ENCODE assay signal across 12 mouse cellular contexts in genomic region chr7:25761354-25761753, GRCm38 (mm10). TPM values are rescaled to one million over a fixed set of nuclear protein-coding genes. Genes with fewer than 3 reads are reported as not detected.
DNase-seq lines count a peak whose midpoint lies in the region; ATAC-seq and TF ChIP-seq lines count a peak whose summit lies in the region.
"Had no signal": no experiment of that assay in that cellular context is flagged by ENCODE, and none has a peak within 500 bp of the region (broad histone marks: within the 10 kb centered on the region; RNA-seq: fewer than 3 reads in every experiment).

No protein-coding gene starts in this region.

- no peak for TF ChIP-seq EP300 in lung, postnatal 0 days (IDR thresholded peaks at IDR 0.05)

- no peak for TF ChIP-seq CTCF in gastrocnemius, adult 2 months (IDR thresholded peaks at IDR 0.05)
- TF ChIP-seq CTCF in lung, postnatal 0 days (IDR thresholded peaks at IDR 0.05) = no peak

- H3K4me1 ChIP-seq in brown adipose tissue, adult 24 weeks (ENCODE audit: control insufficient read depth, insufficient read depth, insufficient read length, low read length) = peaks cover 27% of the 10 kb centered on the region
- H3K4me1 ChIP-seq in lung, postnatal 0 days (ENCODE audit: insufficient read depth, low read depth, low read length) = no peaks in the 10 kb centered on the region
- H3K4me1 ChIP-seq in neural tube, embryonic 15.5 days = peaks cover 2% of the 10 kb centered on the region; the same call in 1 of the 2 replicates
- H3K4me1 ChIP-seq: limb, embryonic 15.5 days had no signal

- H3K36me3 ChIP-seq in lung, postnatal 0 days (ENCODE audit: insufficient read depth, low read length) = no peaks in the 10 kb centered on the region
- no peaks in the 10 kb centered on the region for H3K36me3 ChIP-seq in neural tube, embryonic 15.5 days

- H3K4me2 ChIP-seq in lung, postnatal 0 days (replicated peaks; ENCODE audit: low read depth, low read length) = no peak overlapping the region
- no peak overlapping the region for H3K4me2 ChIP-seq in neural tube, embryonic 15.5 days
- H3K4me2 ChIP-seq: hindbrain, embryonic 14.5 days; limb, embryonic 15.5 days had no signal

- H3K9ac ChIP-seq in lung, postnatal 0 days (replicated peaks; ENCODE audit: low read depth) = no peak overlapping the region
- H3K9ac ChIP-seq in neural tube, embryonic 15.5 days (replicated peaks) = no peak overlapping the region
- H3K9ac ChIP-seq: hindbrain, embryonic 14.5 days; limb, embryonic 15.5 days had no signal

- 55% methylated on average over 10 of the region's 10 CpGs for WGBS in lung, postnatal 0 days
- WGBS in neural tube, embryonic 15.5 days = 82% methylated on average over 10 of the region's 10 CpGs

- no peaks in the 10 kb centered on the region for H3K27me3 ChIP-seq in lung, postnatal 0 days (replicated peaks; ENCODE audit: insufficient read depth, low read length)
- no peaks in the 10 kb centered on the region for H3K27me3 ChIP-seq in neural tube, embryonic 15.5 days (replicated peaks)
- H3K27me3 ChIP-seq: limb, embryonic 15.5 days had no signal

- intact Hi-C loops in gastrocnemius, adult 2 months (cut with DNase I) = no loop called here
- intact Hi-C loops in gastrocnemius, postnatal 14 days (cut with DNase I; ENCODE audit: low total_unique reads) = no loop called here

- no peak for ATAC-seq in lung, postnatal 0 days
- ATAC-seq in neural tube, embryonic 15.5 days (ENCODE audit: low FRiP score) = no peak

- peak; percentile 53 for DNase-seq in gastrocnemius, adult 2 months
- DNase-seq in gastrocnemius, postnatal 14 days = no peak
- DNase-seq in kidney, postnatal 36 days = peak; percentile 19 to 37
- DNase-seq in kidney, adult 18-20 months = no peak
- peak; percentile 30 for DNase-seq in lung, postnatal 0 days (ENCODE audit: low spot score)
- DNase-seq in spleen, postnatal 36 days (ENCODE audit: low spot score in 2 of 2) = no peak
- DNase-seq: gastrocnemius, postnatal 36 days had no signal

- no peaks in the 10 kb centered on the region for H3K9me3 ChIP-seq in lung, postnatal 0 days (ENCODE audit: low read length)
- no peaks in the 10 kb centered on the region for H3K9me3 ChIP-seq in neural tube, embryonic 15.5 days (replicated peaks)
- H3K9me3 ChIP-seq: limb, embryonic 15.5 days had no signal

- H3K4me3 ChIP-seq in gastrocnemius, adult 2 months = no peak overlapping the region
- peak overlapping the region; percentile 53 for H3K4me3 ChIP-seq in brown adipose tissue, adult 24 weeks (ENCODE audit: insufficient read depth, low read depth, low read length)
- no peak overlapping the region for H3K4me3 ChIP-seq in lung, postnatal 0 days (ENCODE audit: low read depth, low read length)
- H3K4me3 ChIP-seq in neural tube, embryonic 15.5 days (replicated peaks) = no peak overlapping the region
- H3K4me3 ChIP-seq: limb, embryonic 15.5 days had no signal

- H3K27ac ChIP-seq in gastrocnemius, adult 2 months = peak overlapping the region; percentile 54
- peak overlapping the region; percentile 89 for H3K27ac ChIP-seq in brown adipose tissue, adult 24 weeks (replicated peaks; ENCODE audit: low read depth, low read length)
- no peak overlapping the region for H3K27ac ChIP-seq in lung, postnatal 0 days (ENCODE audit: low read length)
- H3K27ac ChIP-seq in neural tube, embryonic 15.5 days (replicated peaks) = no peak overlapping the region
- H3K27ac ChIP-seq: hindbrain, embryonic 14.5 days; kidney, postnatal 0 days; limb, embryonic 15.5 days had no signal

RNA-seq across cellular contexts. Expression of gene Hnrnpul1, which starts 6.8 kb away (rescaled TPM):
- 10 to 100 TPM; 66.3 to 72.8 TPM for total RNA-seq in gastrocnemius, adult 2 months (2021)
- total RNA-seq in gastrocnemius, postnatal 14 days (2021) = 10 to 100 TPM; 67.9 to 69.5 TPM
- polyA plus RNA-seq in brown adipose tissue, adult 24 weeks (2012; ENCODE audit: insufficient read depth, insufficient read length, missing spikeins) = 42.6 and 44.5 TPM in 2 replicates
- 32.4 and 34.5 TPM in 2 replicates for polyA plus RNA-seq in lung, postnatal 0 days (2015; fragmentation: Nextera tagmentation; extraction: Ambion mirVana)
- 37.3 and 43.9 TPM in 2 replicates for polyA plus RNA-seq in neural tube, embryonic 15.5 days (2015; fragmentation: Nextera tagmentation; extraction: Ambion mirVana)

RNA-seq across cellular contexts. Expression of gene Axl, which starts 27.2 kb away (rescaled TPM):
- 10 to 100 TPM; 39.9 to 48.6 TPM for total RNA-seq in gastrocnemius, adult 2 months (2021)
- total RNA-seq in gastrocnemius, postnatal 14 days (2021) = 10 to 100 TPM; 68.6 to 82.2 TPM
- polyA plus RNA-seq in brown adipose tissue, adult 24 weeks (2012; ENCODE audit: insufficient read depth, insufficient read length, missing spikeins) = 18.6 and 24.1 TPM in 2 replicates
- 74.6 and 81.6 TPM in 2 replicates for polyA plus RNA-seq in lung, postnatal 0 days (2015; fragmentation: Nextera tagmentation; extraction: Ambion mirVana)
- polyA plus RNA-seq in neural tube, embryonic 15.5 days (2015; fragmentation: Nextera tagmentation; extraction: Ambion mirVana) = 27.6 and 35.8 TPM in 2 replicates

RNA-seq across cellular contexts. Expression of gene Ccdc97, which starts 42.5 kb away (rescaled TPM):
- 10 to 100 TPM; 39.4 to 44.3 TPM for total RNA-seq in gastrocnemius, adult 2 months (2021)
- total RNA-seq in gastrocnemius, postnatal 14 days (2021) = 10 to 100 TPM; 31.4 to 31.8 TPM
- polyA plus RNA-seq in brown adipose tissue, adult 24 weeks (2012; ENCODE audit: insufficient read depth, insufficient read length, missing spikeins) = 16.9 and 17.0 TPM in 2 replicates
- 9.8 and 12.1 TPM in 2 replicates for polyA plus RNA-seq in lung, postnatal 0 days (2015; fragmentation: Nextera tagmentation; extraction: Ambion mirVana)
- 30.2 and 33.2 TPM in 2 replicates for polyA plus RNA-seq in neural tube, embryonic 15.5 days (2015; fragmentation: Nextera tagmentation; extraction: Ambion mirVana)

RNA-seq across cellular contexts. Expression of gene Cyp2s1, which starts 55.4 kb away (rescaled TPM):
- total RNA-seq in gastrocnemius, adult 2 months (2021) = under 1 TPM; 0.10 to 0.56 TPM
- under 1 TPM; 0.16 to 0.43 TPM for total RNA-seq in gastrocnemius, postnatal 14 days (2021)
- not detected in 2 replicates for polyA plus RNA-seq in brown adipose tissue, adult 24 weeks (2012; ENCODE audit: insufficient read depth, insufficient read length, missing spikeins)
- 51.9 and 53.1 TPM in 2 replicates for polyA plus RNA-seq in lung, postnatal 0 days (2015; fragmentation: Nextera tagmentation; extraction: Ambion mirVana)
- polyA plus RNA-seq in neural tube, embryonic 15.5 days (2015; fragmentation: Nextera tagmentation; extraction: Ambion mirVana) = 2.8 and 6.1 TPM in 2 replicates

Comparison
In these comparisons a context has a peak if more than half of its experiments do, and no peak if none do; other contexts are left out.
1. DNase-seq: peak in gastrocnemius, adult 2 months (single experiment), kidney, postnatal 36 days (2 of 2) and lung, postnatal 0 days (single experiment); none in gastrocnemius, postnatal 14 days (single experiment), kidney, adult 18-20 months (single experiment) and spleen, postnatal 36 days (0 of 2).
2. H3K27ac ChIP-seq: peak in gastrocnemius, adult 2 months (single experiment) and brown adipose tissue, adult 24 weeks (single experiment); none in lung, postnatal 0 days (single experiment) and neural tube, embryonic 15.5 days (single experiment).